Mouse (Mus musculus) granulocyte monocyte progenitor cell, adult 5-6 weeks (primary cell): Measurements from ENCODE around the gene Rreb1. TPM values are rescaled to one million over a fixed set of nuclear protein-coding genes. Genes with fewer than 3 reads are reported as not detected.

Experiments
- ATAC-seq: replicated peaks from 2 replicates; pipeline ENCODE4 v1.8.0; 2016; ENCODE audit warnings: mild to moderate bottlenecking, moderate TSS enrichment, inconsistent platforms; ENCODE audit not compliant: poor library complexity, severe bottlenecking
- total RNA-seq, 2 experiments: library from RNA; stranded (forward) in 1 of 2; stranded (reverse) in 1 of 2; fragments of 200-712, 200-1000 nt in 1 of 2; fragments of >200 nt in 1 of 2; fragmentation: Nextera tagmentation in 1 of 2; gene quantifications; 2 replicates each; pipeline ENCODE4 v1.2.3; 2014 to 2017

Gene Rreb1
- total RNA-seq, 2 experiments from 2014 or later: 30.9 to 70.6 TPM

GRCm38 (mm10) chr13:37931210-37931922, 153.2 kb downstream of the Rreb1 start:
- peak; percentile 31; the same call in 1 of the 2 replicates for ATAC-seq

GRCm38 (mm10) chr13:37934075-37934474, 155.9 kb downstream of the Rreb1 start:
- ATAC-seq: 0 out of 2 replicates have a peak, but pooled peaks have one; percentile 8

- no peak for ATAC-seq
These were observed 156.7 kb downstream of the Rreb1 start for GRCm38 (mm10) chr13:37934920-37935319.

- ATAC-seq: no peak
These were observed 158.2 kb downstream of the Rreb1 start for GRCm38 (mm10) chr13:37936351-37936750.

GRCm38 (mm10) chr13:37940167-37940566, 162.0 kb downstream of the Rreb1 start:
- ATAC-seq: no peak

- no peak for ATAC-seq
These were observed 162.4 kb downstream of the Rreb1 start for GRCm38 (mm10) chr13:37940649-37941048.

- ATAC-seq: no peak
These were observed 163.0 kb downstream of the Rreb1 start for GRCm38 (mm10) chr13:37941138-37941645.

GRCm38 (mm10) chr13:37941950-37942886, 164.0 kb downstream of the Rreb1 start:
- no peak for ATAC-seq

GRCm38 (mm10) chr13:37942887-37943331, 164.7 kb downstream of the Rreb1 start:
- ATAC-seq: no peak

- ATAC-seq: no peak
These were observed 165.3 kb downstream of the Rreb1 start for GRCm38 (mm10) chr13:37943466-37943865.

GRCm38 (mm10) chr13:37944306-37944705, 166.1 kb downstream of the Rreb1 start:
- ATAC-seq: no peak; the same call in 1 of the 2 replicates

- no peak for ATAC-seq
These were observed 167.2 kb downstream of the Rreb1 start for GRCm38 (mm10) chr13:37945392-37945791.

GRCm38 (mm10) chr13:37946734-37947133, 168.5 kb downstream of the Rreb1 start:
- ATAC-seq: peak; percentile 65

GRCm38 (mm10) chr13:37952981-37953380, 174.8 kb downstream of the Rreb1 start:
- ATAC-seq: no peak

- ATAC-seq: 0 out of 2 replicates have a peak, but pooled peaks have one; percentile 17
These were observed 176.1 kb downstream of the Rreb1 start for GRCm38 (mm10) chr13:37954318-37954717.

- peak; percentile 62 for ATAC-seq
These were observed 180.5 kb downstream of the Rreb1 start for GRCm38 (mm10) chr13:37958498-37959238.

GRCm38 (mm10) chr13:37959239-37959907, 181.2 kb downstream of the Rreb1 start:
- ATAC-seq: peak; percentile 74

GRCm38 (mm10) chr13:37959936-37960335, 181.7 kb downstream of the Rreb1 start:
- ATAC-seq: no peak

GRCm38 (mm10) chr13:37962541-37962940, 184.3 kb downstream of the Rreb1 start:
- ATAC-seq: no peak
